Mouse (Mus musculus) testis, postnatal 10 days (tissue): ENCODE data around the gene Slc6a6.

Experiments
- DNase-seq: peaks from one replicate; pipeline ENCODE4 v3.0.0; 2021; ENCODE audit warnings: low spot score

Gene Slc6a6

DNA sequence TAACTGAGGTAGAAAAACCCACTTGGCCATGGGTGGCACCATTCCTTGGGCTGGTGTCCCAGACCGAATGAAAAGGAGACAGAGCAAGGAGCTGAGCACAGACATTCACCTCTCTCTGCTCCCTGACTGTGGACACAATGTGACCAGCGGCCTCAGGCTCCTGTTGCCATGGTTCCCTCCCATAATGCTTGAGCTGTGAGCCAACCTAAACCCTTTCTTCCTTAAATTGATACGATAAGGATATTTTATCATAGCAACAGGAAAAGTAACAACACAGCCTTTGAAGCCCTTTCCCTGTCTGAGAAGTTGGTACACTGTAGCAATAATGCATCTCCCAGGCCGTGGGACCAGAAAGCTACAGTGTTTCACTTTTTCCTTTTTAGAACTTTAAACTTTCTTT, 14.6 kb upstream of the Slc6a6 start:
- no peak for DNase-seq

DNA sequence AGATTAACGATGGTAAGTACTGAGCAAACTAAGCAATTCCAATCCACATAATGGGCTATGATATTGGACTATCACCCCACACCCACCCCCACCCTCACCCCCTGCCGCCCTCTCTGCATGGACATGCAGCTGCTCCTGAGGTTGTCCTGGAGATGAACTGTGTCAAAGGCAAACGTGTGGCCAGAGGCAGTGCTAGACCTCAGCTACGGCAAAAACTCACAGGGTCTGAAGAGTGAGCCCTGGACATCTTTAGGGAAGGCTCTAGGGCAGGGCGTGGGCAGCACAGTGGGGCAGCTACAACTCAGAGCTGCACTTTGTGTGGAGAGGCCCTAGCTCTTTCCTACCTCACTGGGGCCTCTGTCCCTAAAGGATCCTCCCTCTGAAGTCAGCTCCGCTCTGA, 13.6 kb upstream of the Slc6a6 start:
- DNase-seq: no peak

DNA sequence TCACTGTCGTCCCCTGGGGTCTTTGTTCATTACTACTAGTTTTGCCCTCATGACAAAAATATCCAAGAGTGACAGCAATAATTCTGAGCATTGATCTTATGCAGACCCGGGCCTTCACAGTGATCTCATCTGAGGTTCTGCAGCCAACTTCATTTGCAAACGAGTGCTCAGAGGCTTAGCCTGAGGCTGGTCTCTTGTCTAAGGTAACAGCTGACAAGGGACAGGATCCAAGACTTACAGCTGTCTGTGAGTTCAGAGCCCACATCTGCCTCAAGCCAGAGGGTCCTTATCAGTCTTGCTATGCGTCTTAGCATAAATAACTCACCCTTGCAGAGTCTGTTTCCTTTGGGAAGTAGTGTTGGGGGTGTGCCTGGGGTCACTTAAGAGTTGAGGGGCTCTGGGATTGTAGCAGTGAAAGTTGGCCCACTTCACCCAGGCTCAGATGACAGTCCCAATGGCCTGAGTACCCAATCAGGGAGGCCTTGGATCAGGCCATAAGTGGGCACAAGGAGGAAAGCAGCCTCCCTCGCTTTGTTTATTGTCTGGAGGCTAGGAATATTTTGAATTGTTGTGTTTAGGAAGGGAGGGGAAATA, 9.0 kb upstream of the Slc6a6 start:
- no peak for DNase-seq

DNA sequence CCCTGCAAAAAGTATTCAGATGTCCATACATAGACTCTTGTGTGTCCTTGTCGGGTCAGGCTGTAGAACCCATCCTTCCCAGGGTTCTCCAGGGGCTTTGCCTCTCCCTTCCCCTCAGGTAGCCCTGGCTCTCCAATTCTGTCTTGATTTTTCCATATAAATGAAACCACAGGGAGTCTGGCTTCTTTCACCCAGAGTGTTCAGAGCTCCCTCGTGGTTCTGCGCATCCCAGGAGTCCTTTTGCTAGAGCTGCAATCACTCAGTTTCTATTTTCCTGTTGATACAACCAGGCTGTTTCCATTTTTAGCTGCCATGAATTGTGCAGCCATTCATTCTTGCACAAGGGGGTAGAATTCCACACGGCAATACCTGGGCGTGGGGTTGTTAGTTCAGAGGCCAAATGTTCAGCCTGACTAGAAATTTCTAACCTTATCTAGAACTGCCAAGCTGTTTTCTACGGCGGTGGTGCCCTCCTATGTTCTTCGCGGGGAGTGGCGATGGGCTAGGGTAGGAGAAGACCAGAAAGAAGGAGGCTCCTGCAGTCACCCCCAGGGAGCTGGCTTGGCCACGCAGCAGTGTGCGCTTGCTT, 5.3 kb upstream of the Slc6a6 start:
- DNase-seq: no peak

DNA sequence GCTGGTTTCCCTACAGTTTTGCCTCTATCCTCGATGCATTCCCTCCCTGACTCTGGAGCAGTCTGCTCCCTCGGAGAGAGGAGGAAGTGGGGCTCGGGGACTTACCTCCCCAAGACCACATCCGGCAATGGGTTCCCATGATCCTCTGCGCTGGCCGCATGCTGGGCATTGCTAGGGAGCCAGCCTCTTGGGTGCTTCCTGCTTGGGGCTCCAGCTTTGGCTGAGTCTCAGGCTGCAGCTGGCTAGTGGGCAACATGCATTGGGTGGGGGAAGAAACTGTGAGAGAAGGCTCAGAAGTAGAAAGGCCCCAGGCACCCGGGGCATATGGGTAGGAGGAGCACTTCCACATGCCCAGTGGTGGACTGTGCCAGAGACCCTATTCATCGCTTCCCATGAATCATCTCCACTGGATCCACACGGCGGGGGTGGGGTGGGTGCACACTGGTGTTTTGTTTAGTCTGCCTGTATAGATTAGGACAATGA, 4.7 kb upstream of the Slc6a6 start:
- DNase-seq: no peak

DNA sequence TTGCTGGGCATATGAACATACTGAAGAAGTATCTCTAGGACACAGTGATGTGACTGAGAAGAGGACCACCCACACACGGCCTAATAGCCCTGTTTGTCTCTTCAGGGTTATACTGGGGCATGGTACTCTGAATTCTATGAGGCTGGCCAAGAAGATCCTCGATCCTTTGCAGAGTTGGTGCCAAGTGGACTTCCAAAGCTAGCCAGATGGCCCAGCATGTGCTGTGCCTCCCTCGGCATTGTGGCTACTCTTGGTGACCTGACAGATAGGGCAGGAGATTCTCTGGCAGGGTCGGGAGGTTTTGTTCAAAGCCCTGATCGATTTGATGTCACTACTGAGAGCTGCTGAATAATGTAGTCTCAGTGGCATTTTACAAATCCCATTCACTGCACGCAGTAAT, 4.1 kb upstream of the Slc6a6 start:
- DNase-seq: no peak

DNA sequence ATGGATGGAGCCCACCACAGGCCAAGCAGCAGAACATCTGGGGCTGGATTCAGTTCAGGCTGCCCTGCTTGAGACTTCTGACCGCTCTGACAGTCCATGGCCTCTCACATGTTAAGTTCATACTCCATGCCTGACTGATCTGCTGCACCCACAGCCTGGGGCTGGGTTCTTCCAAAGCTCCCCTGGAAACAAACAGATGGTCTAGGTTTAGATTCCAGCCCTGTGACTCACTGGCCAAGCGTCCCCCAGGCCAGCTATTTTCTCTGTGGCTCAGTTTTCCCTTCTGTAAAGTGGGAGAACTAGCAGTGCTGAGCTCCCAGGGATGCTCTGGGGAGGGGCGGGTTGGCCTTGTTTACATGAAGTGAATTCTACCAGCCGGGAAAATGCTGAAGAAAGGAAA, 2.0 kb upstream of the Slc6a6 start:
- no peak for DNase-seq

DNA sequence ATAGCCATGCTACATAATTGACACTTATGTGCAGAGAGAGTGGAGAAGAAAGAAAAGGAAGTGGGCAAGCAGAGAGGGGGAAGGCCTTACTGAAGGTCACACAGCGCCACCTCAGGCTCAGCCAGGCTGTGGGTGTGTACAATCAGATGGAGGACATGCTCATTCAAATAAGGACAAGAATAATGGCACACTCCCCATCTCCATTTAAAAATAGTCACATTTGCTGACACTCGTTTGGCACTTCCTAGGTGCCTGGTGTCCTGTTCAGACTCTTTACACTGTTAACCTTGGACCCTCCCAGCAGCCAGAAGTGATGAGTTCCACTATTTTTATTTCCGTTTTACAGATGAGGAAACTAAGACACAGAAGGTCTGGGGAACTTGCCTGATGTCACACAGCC, 732 bp upstream of the Slc6a6 start:
- DNase-seq: no peak

DNA sequence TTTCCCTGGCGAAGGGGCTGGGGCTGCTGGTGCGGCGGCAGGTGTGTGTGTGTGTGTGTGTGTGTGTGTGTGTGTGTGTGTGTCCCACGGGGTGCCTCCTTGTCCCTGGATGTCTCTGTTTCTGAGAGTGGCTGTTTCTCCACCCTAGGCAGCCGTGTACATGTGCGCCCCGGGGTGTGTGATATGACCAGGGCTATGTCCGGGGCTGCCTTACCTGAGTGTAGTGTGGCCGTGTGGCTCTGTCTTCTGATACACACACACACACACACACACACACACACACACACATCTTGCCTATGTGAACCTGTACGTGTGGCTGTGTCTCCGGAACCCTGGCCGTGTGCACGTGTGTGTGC, 599 bp downstream of the Slc6a6 start:
- peak; percentile 53 for DNase-seq

DNA sequence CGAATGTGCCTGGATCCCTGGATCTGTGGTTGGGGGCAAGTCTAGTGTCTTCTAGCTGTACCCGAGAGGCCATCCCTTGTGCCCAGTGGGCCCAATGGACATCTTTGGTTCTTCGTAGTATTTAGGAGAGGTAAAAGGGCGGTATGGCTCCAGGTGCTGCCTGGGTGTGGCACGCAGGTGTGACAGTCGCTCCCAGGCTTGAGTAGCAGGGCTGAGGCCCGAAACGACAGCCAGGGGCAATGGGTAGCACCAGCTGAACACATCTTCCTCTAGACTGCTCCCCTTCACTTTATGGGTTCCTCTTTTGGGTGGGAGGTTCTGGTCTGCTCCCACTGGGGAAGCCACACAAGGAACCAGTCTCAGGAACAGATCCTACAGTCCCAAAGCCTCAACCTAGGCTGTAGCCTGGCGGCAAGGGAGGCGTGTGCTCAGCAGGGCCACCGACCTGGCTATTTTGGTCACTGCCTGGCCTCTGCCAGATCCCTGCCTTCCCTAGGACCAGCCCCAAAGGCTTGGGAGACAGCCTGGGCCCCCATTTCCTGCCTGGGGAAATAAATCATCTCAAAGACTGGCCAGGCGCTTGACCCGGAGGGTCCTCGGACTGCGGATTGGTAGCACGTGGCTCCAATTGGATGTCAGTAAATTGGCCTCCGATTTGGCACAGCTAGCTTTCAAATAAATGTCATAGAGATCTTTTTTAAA, 1.1 kb downstream of the Slc6a6 start:
- peak; percentile 50 for DNase-seq

DNA sequence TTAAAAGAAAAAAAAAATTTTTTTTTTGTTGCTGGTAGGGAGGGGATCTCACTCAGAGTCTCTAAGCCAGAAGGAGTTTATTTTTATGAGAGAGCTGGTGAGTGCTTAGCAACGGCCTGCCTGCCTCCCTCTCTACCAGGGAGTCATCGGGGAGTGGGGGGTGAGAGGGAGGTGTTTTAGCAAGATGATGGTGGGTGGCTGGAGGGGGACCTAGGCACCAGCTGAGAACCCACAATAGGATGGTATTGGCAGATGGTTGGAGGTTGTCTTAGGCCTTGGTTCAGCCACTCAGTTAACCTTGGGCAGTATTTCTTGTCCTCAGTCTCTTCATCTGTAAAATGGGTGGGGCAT, 1.7 kb downstream of the Slc6a6 start:
- no peak for DNase-seq

DNA sequence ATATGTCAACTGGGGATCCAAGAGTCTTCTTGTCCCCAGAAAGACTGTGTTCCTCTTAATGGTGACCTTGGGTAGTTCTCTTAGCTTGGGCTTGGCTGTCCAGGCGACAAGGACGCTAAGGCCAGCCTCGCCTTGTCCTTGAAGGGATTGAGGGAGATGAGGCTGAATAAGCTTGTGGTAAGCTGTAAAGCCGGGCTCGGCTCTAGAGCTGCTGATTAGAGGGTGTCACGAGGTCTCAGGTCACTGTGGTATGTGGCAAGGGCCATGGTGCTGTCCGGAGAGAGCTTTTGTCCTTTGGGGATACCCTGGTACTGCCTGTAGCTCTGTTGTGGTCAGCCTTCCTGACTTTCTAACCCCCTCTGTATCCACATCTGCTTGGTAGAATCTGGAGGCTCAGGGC, 2.0 kb downstream of the Slc6a6 start:
- DNase-seq: no peak

DNA sequence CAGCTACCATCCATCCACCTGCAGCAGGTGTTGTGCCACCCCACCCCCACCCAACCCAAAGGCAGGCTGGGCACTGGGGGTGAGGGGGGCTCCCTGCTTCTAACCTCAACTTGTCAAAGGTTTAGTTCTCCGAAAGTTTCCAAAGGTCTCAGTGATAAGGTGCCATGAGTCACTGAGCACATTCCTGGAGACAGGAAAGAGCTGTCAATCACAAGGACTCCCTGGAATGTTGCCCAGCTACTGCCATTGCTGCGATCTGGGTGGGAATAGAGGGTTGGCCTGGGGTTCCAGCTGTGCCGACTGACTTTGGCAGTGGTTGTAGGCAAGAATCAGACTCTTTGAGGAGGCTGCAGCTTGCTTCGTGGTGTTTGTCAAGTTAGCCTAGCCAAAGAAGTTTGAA, 2.7 kb downstream of the Slc6a6 start:
- no peak for DNase-seq

DNA sequence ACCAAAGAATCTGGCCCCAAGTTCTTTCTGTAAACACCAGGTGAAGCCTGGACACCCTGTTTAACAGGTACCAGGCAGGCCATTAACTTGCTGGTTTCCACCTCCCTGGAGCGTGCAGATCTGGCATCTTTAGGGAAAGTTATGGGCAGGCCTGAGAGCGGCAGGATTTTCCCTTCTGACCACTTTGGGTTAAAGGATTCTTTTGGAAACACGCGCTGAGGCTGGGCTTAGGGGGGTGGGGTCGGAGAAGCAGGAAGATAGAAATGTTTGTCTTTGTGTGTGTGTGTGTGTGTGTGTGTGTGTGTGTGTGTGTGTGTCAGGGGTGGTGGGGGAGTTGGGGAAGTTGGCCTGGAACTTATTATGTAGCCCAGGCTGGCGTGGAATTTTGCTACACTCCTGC, 4.2 kb downstream of the Slc6a6 start:
- DNase-seq: no peak

DNA sequence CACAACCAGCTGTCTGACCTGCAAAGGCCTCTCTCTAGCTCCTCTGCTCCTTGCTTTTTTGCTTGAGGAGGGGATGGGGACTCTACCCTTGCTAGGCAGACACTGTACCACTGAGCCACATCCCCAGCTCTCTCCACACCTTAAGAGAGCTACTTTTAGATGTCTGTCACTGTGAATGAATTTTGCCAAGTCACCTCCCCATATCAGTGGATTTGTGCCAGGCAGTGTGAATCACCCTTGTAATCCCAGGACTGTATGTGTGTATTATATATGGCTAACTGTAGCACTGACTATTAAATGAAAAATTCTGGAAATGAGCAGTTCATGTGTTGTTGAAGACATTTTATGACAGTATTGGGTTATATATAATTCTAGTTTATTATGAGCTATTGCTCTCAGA, 5.4 kb downstream of the Slc6a6 start:
- no peak for DNase-seq

DNA sequence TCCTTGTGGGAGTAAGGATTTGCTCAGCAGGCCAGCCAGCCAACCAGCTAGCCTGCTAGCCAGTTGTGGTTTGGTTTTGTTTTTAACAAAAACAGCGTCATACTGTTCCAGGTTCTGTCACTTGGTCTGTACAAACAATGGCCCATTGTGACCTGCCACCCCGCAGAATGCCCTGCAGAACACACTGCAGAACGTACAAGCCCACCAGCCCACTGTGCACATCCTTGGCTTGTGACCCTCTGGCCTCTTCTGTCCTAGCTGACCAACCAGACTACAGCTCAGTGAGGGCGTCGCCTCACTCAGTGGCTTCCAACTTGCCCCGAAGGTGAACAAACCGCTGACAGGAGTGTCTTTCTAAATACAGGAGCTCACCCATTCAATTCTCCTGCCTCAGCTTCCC, 6.4 kb downstream of the Slc6a6 start:
- no peak for DNase-seq

DNA sequence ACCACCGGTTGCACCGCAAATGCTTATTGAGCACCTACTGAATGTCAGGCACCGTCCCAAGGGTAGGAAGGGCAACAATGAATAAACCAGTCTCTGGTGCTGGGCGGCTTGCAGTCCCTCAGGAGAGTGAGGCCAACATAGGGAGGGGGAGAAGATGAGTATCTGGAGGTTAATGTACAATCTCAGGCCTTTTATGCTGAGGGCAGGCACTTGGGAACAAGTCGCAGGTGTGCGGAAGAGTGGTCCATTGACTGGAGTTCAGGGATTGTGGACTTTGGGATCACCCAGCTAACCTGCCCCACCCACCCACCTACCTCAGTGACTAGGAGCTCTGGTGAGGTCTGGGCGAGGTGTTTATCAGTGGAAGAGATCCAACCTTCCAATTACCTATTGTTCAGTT, 6.8 kb downstream of the Slc6a6 start:
- no peak for DNase-seq

DNA sequence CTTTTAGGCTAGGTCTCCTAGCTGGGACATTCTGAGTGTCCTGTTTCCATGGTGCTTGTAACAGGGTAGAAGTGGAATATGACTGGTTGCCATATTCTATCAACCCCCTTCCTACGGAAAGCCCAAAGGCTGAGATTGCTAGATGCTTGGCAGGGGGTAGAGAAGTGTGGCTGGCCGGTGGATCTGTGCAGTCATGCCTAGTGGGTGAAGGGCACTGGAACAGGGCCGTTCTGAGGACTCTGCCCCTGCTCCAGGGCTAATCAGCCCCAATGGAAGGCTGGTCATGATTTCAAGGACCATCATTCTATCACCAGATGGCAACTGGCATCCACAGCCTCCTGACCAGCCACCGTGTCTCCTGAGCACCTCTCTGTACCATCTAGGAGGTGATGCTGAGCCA, 7.7 kb downstream of the Slc6a6 start:
- no peak for DNase-seq

DNA sequence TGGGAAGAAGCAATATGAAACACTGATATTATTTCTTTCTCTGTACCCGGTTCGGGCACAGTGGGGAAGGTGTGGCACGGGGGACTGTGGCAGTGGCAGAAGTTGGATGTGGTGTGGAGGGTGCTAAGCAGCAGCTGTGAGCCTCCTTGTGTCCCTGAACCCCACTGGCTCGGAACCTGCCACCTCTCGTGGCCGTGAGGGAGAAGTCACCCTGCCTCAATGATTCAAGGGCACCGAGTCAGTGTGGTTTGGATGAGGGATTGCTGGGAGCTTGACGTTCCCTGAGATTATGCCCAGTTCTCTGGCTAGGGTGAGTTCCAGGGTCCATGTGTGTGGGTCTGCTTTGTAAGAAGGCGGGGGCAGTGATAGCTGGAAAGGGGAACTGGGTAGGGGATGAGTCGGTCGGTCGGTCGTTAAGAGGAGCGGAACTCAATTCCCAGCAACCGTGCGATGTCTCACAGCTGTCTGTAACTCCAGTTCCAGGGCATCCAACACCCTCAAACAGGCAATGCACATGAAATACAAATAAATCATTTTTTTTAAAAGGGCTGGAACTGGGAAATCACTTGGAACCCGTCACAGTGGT, 9.5 kb downstream of the Slc6a6 start:
- no peak for DNase-seq

DNA sequence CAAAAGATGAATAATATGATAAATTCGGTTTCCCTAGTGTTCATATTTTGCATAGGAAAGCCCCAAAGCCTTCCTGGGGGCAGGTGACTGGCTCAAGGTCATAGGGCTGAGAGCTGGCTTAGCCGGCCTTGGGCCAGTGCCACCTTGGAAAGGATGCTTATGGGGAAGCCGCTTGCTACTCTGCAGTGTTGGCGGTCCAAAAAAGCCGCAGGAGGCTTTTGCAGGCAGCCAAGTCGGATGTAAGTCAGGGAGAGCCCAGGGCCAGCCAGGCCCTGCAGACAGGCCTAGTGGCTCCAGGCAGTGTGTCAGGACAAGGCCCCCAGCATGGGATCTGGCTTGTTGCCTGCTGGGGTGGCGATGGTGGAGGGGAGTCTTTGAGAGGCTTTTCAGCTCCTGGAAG, 10.8 kb downstream of the Slc6a6 start:
- no peak for DNase-seq

DNA sequence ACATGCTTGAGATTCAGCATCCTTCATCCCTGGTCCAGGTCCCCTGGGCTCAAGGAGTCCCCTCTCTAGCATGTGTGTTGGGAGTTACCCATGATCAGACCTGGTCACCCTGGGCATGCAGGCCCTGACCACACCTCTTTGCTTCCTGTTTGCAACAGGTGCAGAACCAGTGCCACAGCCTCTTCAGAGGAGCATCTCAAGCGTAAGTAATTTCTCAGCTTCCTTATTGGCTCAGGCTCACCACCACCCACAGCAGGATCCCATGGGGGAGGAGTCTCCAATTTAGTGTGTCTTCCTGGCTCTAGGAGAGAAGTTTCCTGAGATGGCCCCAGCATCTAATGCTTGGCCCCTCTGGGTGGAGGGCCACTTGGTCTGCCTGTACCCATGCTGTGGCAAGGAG, 15.0 kb downstream of the Slc6a6 start:
- DNase-seq: no peak

DNA sequence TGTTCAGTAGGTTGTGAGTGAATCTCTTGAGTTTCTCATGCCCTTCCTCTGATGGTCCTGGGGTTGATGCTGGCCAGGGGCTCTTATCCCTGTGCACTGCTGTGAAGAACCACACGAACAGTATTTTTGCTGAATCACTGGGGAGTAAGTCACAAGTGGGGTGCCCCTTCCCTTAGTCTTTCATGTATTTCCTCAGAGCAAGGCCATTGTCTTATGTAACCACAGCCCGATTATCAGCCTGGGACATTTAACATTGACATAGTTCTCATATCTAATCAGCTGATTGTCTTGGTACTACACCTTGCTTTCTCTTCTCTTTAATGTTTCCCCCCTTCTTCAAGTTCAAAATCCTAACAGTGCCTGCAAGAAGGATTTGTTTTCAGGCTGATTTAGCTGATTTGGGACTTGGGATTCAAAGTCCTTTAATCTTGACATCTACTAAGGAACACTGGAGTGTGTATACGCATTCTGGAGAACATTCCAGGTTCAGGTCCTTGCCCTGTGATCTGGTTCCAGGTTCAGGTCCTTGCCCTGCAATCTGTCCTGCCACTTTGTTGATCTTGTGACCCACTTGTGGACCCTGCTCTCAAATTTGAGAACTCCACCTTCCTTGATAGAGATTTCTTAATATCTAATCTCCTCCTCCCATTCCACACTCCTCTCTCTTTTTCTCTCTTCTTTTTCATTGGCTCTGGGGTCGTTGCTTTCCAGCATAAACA, 15.8 kb downstream of the Slc6a6 start:
- DNase-seq: no peak
